Mouse (Mus musculus) testis, postnatal 14 days (tissue): ENCODE measurements at regions not wholly inside any gene's neighbourhood (a gene's known extent, or its start where the extent isn't known, plus 50 kb on each side); places are given as distances from the start of the nearest gene placed in this dataset.

Source experiments
- DNase-seq: peaks from one replicate; pipeline ENCODE4 v3.0.0; 2021; ENCODE audit warnings: low spot score

GRCm38 (mm10) chr2:131734740-131735378 lies 124.7 kb downstream of the Erv3 start:
- no peak for DNase-seq

DNA sequence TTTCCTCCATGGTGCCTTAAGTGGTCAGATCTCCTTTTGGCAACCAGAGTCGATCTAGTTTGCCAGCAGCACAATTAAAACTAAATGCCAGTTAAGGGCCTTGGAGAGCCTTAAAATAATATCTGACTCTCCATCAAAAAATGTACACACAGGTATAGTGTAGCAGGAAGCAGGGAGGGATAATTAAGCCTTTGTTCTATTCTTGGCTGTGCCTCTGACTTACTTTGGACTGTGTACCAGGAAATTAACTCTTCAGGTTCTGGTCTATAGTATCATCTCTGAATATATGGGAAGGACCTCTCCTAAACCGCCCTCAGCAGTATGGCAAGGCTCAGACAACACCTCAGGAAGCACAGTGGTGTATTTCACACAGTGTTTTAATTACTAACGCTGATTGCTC lies 133.0 kb downstream of the Erv3 start:
- no peak for DNase-seq

DNA sequence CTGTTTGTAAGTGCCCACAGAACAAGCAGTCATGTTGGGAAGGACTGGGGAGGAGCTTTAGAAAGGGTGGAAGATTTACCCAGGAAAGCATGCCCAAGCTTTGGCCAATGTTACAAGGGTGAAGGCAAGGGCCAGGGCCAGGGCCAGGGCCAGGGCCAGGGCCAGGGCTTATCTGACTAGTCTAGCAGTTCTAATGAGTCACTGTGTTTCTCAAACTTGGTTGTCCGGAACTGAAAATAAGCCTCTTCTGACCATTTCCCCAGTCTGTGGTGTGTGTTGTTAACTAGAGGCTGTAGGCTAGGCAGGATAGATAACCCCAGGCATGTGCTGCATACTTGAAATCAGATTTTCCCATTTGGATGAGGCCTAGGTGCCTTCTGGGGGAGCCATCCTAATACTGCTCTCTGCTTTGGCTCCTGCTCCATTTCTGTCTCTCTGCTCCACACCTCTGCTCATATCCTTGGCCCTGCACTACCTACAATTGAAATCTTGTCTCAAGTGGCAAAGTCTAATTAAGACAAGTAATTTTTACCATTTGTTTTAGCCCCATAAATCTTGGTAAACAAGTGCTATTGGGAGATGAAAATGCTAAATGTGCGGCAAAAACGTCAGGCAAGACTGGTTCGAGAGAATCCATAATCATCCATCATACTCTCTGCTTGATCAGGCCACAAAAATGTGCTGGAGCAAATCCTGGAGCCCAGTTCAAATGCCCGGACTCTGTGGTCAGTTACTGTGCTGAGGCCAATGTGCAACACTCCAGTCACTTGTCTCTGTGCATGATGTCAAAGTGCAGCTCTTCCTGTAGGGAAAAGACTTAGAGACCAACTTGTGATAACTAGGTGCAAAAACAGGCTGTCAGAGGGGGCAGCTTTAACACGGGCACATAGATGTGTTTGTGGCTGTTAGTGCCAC lies 137.7 kb downstream of the Erv3 start:
- no peak for DNase-seq

DNA sequence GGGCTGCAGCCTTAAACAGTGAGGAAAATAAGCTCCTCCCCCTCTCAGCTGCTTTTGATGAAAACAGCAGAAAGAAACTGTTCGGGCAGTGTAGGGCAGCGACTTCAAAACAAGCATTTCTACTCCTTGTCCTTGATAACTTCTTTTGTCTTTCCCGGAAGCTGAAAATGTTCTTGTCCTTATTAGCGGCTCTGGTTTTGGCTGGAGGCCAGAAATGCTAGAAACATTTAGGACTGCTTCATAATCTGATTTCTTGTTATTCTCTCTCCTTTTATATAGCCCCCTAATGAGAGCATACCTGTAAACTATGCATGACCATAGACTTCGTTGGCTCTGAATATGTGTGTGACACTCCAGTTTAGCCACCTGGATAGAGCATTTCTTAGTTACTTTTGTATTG lies 142.0 kb downstream of the Erv3 start:
- no peak for DNase-seq

GRCm38 (mm10) chr2:131716841-131717240 lies 142.7 kb downstream of the Erv3 start:
- DNase-seq = no peak

GRCm38 (mm10) chr2:131715381-131715780 lies 144.2 kb downstream of the Erv3 start:
- DNase-seq = no peak

DNA sequence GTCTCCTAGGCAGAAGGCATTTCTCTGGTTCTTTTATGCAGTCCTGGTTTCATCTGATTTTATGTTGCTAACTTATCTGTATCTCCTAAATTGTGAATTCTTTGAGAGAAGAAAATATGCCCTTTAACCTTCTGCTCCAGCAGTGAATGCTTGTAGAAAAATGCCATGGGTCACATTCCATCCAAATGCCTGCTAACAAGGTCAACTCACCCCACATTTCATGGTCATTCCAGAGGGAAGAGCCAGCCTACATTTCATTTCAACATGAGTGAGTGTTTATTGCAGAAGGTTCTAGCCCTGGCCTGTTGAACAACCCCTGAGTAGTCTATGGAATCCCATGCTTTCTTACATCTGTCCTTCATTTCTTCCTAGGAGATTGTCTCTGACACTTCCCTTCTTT lies 147.7 kb downstream of the Erv3 start:
- no peak for DNase-seq

DNA sequence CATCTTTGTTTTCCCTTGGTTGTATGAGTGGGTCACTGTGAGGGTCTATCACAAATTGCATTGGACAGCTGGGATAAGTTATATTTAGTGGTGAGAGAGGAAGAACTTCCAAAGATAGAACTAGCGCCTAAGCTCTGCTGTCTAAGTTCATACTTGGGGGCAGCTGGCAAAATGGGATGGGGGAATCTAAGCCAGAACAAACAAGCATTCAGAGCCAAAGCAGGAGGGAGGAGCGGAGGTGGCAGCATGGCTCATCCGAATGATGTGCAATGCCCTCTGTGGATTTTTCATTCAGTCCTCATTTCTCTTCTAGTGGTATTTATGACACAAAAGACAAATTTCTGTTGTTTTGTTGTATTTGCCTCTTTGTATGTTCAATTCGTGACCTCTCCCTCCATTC lies 144.5 kb upstream of the Adra1d start:
- no peak for DNase-seq

DNA sequence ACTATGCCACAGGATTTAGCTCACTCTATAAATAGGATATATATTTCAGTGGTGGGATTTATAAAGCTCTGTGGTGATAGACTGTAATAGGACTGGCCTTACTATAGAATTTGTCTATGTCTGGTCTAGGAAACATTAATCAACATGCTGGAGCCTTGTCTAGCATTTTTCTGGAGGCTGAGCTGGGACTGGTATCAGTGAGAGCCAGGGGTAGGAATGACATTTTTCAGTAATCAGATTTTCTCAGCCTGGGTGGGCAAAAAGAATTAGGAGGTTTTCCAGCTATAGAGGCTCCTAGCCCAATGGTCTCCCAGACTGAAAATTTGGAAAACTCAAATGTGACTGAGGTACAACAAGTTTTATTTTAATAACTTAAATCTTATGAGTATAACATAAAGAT lies 142.3 kb upstream of the Adra1d start:
- no peak for DNase-seq

DNA sequence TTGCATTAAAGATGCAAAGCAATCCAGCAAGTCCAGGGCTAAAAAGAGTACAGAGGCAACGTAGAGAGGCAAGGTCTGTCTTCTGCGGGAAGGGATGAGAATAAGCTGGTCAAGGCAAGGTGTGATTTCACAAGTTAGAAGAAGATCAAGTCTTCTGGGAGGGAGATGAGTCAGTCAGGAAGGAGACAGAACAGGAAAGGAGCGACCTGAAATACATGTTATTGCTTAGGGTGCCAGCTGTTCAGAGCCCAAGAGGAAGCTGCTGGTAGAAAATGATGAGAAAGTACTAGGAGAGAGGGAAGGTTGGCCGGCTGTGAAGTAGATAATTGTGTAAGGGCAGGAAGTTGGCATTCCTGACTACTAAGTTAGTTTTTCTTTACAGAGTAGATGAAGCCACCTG lies 140.1 kb upstream of the Adra1d start:
- no peak for DNase-seq

GRCm38 (mm10) chr2:131699798-131700197 lies 137.7 kb upstream of the Adra1d start:
- DNase-seq = no peak

GRCm38 (mm10) chr2:131698008-131698965 lies 136.2 kb upstream of the Adra1d start:
- no peak for DNase-seq

DNA sequence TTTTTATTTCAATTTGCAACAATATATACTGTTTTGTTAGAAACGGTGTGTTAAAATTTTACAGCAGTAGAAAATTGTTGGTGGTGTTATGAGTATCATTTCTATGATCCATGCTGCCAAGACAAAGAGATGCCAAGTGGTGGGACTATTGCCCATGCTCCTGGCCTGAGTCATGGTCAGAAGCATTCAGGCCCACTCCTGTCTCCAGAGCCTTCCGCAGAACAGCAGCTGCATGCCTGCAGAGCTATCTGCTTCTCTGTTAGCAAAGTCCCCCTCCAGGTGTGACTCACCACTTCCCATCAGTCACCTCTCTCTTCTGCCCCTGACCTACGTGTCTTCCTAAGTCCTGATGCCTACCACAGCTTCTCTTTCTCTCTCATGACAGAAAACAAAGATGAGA lies 134.2 kb upstream of the Adra1d start:
- DNase-seq = no peak

DNA sequence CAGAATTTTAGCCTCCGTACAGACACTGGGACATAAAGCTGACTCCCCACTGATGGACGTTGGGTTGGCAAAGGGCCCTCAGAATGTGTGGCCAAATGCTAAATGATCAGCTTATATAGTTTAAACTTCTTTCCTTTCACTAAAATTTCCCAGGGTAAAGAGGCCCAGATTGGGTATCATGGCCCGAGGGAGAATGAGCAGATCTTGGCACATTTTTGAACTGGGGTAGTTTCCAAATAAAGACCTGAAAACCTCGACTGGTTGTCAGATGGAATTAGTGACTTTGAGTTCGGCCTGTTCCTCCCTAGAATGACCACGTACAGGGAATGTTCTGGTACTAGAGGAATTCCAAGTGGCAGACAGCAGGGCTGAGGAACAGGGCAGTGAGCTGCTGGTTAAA lies 127.9 kb upstream of the Adra1d start:
- DNase-seq = no peak

GRCm38 (mm10) chr2:131688282-131688681 lies 126.2 kb upstream of the Adra1d start:
- DNase-seq = no peak

- no peak for DNase-seq
Measured at GRCm38 (mm10) chr2:131687449-131687848, 125.4 kb upstream of the Adra1d start.

GRCm38 (mm10) chr2:131686748-131687147 lies 124.7 kb upstream of the Adra1d start:
- no peak for DNase-seq

DNA sequence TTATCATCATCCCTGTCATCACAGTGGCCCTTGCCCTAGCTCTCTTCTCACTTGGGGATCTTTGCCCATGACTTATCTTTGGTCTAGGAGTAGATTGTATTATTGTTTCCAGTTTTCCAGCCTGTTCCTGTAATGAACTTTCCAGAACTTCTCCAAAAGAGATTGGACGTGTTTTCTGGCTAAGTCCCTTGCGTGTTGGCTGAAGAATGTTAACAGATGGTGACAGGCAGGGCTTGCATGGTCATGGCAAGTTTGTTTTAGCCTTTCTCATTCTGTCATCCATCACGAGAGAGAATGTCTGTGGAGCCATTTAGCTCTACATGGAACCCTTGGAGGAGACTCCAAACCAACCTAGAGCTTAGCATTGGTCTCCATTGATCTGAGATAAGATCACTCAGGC lies 123.2 kb upstream of the Adra1d start:
- DNase-seq = no peak

DNA sequence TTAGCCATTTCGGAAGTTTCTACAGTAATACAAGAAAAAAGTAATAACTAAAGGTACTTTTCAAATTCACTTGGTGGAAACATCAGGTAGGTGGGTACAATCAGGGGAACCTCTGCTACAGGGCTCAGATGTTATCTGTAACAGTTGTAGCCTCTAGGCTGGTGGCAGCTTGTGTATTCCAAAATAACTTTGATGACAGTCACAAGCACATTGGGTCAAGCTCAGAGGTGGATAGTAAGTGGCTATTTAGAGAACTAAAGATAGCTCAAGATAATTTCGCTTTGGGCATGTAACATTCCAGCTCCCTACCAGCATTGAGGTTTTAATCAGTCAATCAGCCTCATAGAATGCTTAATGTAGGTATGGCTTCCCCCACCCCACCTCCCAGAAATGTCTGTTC lies 121.7 kb upstream of the Adra1d start:
- DNase-seq = no peak

GRCm38 (mm10) chr2:131678484-131678883 lies 116.4 kb upstream of the Adra1d start:
- DNase-seq = no peak

DNA sequence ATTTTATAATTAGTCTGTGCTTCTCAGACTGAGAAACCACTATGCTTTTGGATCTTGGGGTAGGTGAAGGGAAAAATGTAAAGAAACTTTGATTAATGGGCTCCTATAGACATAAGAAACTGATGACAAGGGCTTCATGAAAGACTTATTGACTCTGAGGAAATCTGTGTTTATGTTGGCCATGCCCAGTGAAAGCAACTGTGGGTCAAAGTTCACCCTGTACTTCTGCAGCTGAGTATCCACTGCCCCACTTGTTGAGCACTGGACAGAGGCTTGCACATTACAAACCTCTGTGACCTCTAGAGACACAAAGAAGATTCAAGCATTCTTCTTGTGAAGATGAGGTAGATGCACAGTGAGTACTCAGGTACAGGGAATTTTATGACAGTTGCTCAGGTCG lies 114.7 kb upstream of the Adra1d start:
- DNase-seq = no peak

DNA sequence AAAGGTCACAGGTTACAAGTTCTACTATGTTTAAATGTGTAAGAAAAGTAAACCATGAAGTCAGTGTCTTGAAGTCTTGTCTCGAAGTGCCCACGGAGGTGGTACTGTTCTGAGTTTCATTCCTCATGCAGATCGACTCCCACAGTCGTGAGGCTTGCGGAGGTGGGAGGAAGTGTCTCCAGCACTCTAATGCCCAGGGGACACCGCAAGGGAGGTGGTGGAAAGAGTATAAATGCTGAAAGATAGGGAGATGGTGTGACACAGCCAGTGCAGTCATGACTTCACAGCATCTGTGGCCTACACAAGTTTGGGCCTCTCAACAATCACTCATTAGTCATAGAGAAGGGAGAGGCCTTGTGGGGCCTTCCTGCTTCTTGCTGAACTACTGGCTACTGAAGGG lies 112.8 kb upstream of the Adra1d start:
- DNase-seq = no peak

DNA sequence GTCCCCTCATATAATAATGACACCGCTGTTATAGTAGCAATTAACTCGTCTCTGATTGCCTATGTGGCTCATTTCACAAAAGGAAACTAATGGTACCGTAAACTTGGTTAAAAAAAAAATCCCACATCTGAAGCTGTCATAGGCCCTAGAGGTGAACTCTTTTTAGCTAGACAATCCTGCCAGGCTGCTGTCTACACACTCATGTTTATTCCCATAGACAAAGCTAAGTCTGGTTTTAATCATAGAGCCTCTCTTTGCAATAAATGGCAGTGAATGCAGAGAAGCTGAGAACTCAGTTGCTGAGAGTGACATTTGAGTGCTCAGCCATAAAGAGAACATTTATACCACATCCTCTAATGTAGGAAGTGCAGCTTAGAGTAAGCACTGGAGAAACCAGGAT lies 111.3 kb upstream of the Adra1d start:
- no peak for DNase-seq
